Mouse (Mus musculus): Measurements from ENCODE around the gene Mcur1. TPM values are rescaled to one million over a fixed set of nuclear protein-coding genes. Genes with fewer than 3 reads are reported as not detected.

The Mcur1 gene
- total RNA-seq (2021), result 10 to 100 TPM; 26.5 to 28.7 TPM
- long read RNA-seq, experiment 1, full-length matches to known transcripts, result 69 of 80 reads
- long read RNA-seq, experiment 1, partial matches to known transcripts, result 0 of 80 reads
- long read RNA-seq, experiment 1, other reads (novel, unspliced or antisense), result 11 of 80 reads
- long read RNA-seq, experiment 2, full-length matches to known transcripts, result 71 of 83 reads
- long read RNA-seq, experiment 2, partial matches to known transcripts, result 2 of 83 reads
- long read RNA-seq, experiment 2, other reads (novel, unspliced or antisense), result 10 of 83 reads

DNA sequence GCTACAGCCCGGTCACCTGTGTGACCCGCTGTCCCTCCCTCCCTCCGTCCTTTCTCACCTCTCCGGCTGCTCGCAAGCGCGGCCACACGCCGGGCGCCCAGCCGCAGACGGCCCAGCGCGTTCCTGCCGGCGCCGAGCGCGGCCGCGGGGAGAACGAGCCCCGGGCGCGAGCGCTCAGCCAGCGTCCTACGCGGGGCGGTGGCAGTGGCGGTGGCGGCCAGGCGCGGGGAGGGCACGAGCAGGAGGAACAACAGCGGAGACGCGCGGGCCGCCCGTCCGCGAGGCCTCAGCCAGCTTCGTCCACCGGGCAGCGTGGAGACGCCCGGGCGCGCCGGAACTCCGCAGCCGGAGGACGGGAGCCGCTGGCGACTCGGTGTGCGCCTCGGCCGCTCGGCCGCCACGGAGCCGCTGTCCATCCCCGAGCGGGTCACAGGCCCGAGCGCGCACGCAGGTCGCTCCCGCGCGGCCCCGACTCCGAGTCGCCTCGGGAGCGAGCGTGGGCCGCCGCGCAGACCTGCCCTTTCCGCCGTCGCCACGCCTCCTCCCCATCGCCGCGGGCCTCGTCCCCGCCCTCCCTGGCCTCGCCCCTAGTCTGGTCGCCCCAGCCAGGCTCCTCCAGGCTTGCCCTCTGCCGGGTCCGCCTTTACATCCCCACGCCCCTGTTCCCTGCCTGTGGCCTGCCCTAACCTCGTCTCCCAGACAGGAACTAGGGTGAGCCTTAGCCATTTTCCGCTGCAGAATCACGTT, at the start of gene Mcur1:
Gene Mcur1 (minus strand): TSS at position 481 of the 747 bp plus-strand sequence.
- DNase-seq, result peak; percentile 97

DNA sequence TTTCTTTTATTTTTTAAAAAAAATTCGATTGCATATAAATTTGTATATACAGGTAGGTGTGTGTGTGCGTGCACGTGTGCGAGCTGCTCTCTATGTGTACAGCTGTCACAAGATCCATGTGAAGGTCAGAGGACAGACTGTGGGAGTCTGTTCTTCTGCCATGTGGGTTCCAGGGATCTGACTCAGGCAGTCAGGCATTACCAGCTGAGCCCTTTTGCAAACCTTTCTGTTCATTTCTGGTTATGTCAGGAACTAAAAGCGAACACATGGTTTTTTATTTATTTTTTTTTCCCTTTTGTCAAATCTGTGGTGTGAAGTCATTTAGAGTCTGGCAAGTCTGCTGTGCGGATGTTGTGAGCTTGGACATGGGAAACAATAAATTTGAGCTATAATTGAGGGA, 48.9 kb upstream of the Mcur1 start:
- no peak for DNase-seq

DNA sequence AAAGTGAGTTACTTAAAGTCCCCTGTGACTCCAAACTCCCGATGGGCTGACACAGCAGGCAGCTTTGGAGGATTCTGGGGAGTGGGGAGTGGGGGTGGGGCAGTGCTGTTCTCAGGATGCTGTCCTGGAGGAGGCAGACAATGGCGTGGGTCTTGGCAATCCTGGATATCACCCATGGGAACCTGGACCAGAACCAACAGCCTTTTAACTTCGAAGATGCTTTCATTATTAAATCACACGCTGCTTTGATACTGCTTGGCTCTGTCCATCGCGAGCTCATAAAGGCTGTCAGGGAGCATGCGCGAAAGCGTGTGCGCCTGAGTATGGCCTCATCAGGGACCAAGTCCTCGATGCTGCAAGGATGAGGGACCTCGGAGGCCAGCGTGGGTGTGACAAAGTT, 43.1 kb upstream of the Mcur1 start:
- no peak for DNase-seq

DNA sequence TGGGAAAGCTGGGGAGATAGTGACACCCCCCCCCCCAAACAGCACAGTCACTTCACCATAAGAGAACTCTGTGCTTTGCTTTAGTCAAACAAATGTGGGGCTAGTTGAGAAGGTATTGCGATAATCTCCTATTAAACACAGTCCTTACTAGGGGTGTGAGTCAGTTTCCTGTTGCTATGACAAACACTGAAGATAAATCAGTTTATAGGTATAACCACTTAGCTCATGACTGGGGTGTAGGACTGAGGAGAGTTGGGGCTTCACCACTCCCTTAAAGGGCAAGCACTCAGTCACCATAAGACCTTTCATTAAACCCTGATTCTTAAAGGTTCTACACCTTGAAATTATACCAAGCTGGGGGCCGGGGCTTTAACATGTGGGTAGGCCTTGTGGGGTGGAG, 42.4 kb upstream of the Mcur1 start:
- DNase-seq, result no peak

DNA sequence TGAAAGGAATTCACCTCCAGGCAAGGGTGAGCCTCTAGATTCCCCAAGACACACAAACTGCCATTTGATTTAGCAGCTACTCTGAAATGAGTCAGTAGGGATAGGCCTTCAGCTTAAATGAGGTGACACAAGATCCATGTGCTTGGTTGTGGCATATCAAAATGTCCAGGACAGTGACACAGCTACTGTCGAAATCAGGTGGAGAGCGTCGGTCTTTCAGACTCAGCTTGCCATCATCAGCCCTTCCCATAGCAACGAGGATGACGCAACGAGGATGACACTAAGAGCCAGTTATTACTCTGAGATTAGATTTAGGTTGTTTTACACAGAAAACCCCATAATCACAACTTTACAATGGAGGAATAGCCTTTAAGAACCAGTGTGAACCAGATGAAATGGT, 41.0 kb upstream of the Mcur1 start:
- no peak for DNase-seq

DNA sequence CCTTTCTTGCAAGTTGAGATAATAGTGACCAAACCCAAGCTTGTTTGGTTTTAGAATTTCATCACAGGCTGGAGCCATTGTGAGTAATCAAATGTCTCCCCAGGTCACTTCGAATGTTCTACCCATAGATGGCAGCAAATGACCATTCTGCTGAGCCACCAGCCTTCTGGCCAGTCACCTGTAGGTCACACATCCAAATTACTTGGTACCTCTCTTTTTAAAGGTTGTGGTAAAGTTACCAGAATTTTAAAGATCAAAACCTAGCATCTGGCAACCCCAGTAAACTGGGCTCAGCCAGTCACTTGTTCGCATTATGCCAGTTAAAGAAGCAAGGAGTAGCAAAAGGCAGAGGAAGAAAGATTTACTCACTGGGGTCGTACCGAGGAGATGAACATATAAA, 35.9 kb upstream of the Mcur1 start:
- DNase-seq, result no peak

DNA sequence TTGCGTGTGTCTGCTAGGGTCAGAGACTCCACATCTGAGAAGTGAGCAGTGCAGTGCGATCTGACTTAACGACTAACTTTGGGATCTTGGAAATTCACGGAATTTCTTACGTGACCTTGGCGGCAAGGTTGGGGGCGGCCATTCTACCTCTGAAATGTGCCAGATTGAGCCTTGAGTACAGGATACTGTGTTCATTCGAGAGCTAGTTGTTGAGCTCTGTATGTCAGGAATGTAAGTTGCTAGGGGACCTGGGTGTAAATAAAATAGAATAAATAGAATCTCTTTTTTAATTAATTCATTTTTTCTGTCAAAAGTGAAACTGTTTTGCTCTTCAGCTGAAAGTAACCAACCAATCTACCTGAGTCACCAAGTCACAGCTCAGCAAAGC, 32.7 kb upstream of the Mcur1 start:
- no peak for DNase-seq

DNA sequence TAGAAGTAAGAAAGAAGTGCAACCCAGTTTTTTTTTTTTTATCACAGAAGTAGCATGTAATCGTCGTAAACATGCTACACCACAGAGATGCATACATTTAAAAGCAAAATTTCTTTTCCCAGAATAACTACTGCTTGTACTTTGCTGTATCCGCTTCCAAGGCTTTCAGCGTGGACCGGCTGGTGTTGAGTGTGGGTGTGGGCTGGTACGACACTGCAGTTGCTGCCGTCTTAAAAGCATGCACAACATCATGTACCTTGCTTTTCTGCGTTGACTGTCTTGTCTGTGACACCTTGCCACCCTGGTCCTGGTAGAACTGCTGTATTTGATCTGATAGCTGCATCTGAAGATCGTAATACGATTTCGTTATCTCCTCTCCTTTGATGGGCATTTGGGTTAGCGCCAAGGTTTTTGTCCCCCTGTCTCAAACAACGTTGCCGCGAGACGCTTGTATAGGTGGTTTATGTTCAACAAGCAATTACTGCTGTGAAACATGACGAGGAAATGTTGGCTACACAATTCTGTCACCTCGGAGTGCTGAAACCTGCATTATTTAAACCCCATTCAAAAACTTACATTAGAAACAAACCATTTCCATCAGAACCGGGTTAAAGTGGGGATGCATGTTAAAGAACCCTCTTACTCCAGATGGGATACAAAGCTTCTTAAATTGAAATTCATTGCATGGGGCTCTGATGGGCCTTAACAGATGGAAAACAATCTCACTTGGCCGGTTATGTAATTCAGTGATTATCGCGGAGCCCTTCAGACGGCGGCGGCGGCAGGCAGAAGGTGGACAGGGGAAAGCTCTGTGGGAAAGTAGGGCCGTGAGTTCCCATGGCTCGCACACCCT, 32.1 kb upstream of the Mcur1 start:
- DNase-seq, result no peak

DNA sequence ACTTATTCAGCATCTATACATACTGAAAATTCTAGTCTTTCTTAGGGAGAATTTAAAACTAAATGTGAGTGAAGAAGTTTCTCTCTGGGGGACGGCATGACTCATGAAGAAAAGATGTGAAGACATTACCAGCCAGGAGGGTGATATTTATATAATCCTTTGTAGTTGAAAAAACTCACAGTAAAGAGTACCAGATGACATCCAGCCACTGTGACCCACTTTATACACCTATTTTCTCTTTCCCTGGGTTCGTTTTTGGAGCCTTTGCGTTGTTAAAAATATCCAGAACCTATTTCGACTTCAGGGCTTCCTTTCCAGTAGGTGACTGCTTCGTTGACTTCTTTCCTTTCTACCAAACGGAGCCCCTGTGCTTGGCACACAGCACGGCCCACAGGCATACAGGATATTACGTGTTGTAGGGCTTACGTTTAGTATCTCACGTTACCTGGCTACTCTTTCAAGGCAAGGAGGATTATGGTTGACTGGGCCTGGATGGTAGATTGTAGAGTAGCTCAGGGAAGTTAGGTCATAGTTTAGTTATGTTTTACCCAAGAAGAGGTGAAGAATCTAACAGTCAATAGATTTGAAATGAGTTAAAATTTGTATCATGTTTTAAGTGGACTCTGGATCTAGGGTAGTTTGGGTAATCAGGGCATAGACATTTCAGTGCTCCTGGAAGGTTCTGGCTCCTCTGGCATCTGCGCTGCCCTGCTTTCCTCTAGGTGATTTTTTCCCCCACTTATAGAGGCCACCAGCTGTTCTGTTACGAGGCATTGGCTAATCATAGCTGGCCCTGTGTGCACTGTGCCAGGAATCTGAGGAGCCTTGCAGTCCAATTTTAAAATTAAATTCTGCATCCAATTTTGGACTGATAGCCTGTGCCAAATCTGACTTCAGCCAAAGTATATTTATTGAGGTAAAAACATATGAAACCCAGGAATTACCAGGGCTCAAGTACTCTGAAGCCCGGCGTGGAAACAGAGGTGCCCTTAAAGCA, 28.2 kb upstream of the Mcur1 start:
- no peak for DNase-seq

DNA sequence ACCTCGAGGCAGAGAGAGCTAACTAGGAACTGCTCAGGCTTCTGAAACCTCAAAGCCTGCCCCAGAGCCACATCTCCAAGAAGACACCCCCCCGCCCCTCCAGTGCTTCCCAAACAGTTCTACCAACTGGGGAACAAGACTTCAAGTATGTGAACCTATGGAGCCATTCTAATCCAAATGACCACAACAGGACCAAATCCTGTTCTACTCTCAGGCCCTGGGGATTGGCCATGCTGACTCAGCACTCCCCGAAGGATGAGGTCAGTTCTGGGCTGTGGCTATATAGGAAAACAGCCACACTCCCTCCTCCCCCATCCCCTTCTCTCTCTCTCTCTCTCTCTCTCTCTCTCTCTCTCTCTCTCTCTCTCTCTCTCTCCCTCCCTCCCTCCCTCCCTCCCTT, 27.0 kb upstream of the Mcur1 start:
- no peak for DNase-seq

DNA sequence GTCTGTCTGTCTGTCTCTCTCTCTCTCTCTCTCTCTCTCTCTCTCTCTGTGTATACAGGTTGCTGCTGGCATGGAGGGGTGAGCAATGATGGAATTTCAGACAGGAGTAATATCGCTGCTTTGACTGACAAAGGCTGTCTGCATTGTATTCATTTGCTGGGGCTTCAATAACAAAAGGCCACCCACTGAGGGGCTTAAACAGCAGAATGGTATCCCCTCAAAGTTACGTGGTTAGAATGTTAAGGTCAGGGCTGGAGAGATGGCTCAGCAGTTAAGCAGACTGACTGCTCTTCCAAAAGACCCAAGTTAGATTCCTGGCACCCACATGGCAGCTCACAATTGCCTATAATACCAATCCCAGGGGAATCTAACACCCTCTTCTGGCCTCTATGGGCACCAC, 25.3 kb upstream of the Mcur1 start:
- DNase-seq, result no peak

DNA sequence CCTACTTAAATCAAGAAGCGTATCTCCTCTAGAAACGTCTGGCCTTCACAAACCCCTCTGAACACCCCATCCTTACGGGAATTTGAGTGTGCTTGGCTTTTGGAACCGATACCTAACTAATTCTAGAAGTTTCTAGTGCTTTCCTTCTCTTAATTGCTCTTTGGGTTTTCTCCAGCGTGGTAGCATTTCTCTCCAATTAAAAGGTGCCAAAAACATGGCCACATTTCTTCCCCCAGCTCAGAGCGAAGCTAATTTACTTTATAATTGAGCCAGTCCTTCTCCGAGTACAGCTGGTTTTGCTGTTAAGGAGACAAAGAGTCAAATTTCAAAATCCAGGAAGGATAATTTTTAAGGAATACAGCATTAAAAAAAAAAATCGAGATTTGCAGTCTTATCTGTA, 23.5 kb upstream of the Mcur1 start:
- no peak for DNase-seq

DNA sequence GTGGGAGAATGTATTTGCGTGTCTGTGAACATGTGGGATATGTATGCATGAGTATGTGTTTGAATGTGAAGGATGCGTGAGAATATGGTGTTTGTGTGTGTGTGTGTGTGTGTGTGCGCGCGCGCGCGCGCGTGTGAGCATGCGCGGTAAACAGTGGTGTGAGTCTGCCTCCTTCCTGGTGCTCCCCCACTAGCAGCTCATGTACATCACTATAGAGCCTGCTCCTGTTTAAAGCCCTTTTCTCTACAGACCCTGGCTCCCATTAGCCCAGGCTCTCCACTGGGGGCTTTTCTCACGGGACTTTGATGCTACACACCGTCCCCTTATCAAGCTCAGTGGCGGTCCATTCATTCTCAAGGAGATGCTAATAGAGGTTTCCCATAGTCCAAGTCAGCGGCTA, 23.0 kb upstream of the Mcur1 start:
- no peak for DNase-seq

DNA sequence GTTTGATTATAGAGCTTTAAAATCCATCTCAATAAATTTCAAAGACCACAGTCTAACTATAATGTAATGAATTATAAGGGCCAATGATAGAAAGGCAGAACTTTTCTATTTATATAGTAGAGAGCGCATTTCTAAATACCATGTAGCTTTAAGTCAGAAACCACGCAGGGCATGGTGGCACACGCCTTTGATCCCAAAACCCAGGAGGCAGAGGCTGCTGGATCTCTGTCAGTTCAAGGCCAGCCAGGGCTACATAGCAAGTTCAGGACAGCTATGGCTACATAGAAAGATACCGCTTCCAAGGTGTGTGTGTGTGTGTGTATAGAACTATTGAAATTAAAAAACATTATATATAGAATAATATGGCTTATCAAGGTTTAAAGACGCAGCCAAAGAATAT, 20.7 kb upstream of the Mcur1 start:
- DNase-seq, result no peak

DNA sequence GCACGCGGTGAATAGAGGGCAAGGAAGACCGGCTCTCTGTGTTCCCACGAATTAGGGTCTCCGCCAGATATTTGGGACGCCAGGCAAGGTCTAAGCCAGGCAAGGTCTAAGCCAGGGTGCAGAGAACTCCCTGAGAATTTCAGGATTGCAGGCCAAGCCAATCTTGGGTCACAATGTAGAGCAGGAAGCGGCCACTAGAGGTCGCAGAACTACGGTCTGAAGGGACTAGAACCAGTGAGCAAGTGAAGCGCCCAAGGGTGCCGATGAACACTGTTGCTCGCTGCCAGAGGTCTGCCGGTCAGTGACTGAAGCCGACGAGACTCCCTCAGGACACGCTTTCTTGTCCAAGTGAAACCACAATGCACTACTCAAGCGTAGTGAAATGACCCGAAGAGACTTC, 19.7 kb upstream of the Mcur1 start:
- DNase-seq, result peak; percentile 25

DNA sequence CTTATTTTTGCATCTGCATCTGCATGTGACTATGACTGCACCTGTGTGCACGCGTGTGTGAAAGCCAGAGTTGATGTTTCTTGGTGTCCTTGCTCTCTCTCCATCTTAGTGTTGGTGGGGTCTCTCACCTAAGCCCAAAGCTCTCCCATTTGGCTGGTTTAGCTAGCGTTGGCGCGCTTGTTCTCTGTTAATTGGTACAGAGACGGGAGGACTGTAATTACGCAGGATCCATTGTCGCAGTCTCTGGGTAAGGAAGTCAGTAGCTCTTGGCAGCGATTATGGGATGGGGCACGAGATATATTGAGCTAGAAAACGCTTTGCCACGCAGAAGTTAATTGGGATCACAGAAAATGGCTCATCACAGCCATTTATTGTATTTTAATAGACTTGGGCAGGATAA, 17.8 kb upstream of the Mcur1 start:
- DNase-seq, result no peak

DNA sequence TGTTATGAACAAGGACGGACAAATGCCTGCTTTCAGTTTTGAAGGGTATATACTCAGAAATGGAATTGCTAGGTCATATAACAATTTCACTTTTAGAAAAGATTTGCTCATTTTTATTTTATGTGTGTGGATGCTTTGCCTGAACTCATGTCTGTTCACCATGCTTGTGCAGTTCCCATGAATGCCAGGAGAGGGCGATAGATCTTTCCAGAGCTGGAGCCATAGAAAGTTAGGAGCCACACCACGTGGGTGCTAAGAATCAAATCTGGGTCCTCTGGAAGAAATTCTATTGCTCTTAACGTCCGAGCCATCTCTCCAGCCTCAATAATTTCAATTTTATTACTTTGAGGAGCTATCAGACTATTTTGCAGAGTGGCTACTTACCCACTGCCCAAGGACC, 17.3 kb upstream of the Mcur1 start:
- DNase-seq, result no peak

DNA sequence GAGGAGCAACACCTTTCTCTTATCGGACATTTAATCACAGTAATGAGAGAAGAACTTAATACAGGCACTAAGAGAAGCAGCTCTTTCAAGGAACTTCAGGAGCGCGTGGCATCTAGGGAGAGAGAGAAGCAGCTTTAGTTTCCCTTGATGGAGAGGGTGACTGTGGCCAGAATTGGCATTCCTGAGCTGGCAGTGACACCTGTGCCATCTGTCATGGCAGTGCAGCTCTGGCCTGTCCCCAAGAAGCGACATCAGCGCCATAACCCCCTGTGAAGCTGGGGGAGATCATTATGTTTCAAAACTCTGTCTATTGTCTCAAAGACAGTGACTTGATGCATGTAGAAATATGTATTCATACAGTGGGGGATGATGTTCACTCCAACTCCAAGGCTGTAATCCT, 15.4 kb upstream of the Mcur1 start:
- no peak for DNase-seq

DNA sequence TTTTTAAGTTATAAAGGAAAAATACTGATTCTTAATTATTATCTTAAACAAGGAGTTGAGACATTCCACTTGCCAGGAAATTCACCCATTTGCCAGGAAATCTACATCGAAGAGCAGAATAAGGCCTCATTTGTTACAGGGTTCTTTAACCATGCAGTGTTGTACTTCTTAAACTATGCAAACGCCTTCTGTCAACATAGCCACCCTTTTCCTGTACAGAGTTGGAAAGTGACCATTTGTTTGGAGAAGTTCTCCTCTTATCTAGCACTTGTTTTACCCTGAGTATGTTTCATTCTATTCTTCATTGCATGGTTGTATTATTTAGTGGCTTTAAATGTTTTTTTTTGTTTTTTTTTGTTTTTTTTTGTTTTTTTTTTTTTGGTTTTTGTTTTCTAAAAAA, 14.0 kb upstream of the Mcur1 start:
- DNase-seq, result no peak

DNA sequence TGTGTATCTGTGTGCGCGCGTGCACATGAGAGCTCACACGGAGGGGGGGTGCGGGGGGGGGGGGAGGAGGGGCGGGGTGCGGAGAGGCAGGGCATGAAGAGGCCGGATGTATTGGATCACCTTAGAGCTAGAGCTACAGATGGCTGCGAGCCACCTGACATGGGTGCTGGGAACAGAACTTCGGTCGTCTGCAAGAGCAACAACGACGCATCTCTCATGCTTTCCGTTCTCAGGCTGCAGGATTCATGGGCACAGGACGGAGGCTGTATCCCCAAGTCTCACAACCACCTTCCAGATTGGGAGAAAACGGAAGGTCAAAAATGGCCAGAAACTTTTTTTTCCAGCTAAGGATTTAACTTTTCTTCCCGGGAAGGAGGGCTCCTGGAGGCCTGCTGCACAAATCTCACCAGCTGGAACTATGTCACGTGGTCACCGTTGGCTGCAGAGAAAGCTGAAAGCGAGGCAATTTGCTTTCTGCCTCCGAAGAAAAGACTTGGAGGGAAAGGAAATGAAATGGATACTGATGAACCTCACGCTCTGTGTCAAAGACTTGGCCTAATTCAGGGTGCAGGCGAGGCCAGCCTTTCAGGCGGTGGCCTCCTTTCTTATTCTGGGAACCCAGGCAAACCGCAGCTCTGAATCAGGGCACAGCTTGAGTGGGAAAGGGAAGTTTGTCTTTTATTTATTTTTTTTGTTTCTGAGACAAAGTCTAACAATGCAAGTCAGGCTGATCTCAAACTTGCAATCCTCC, 7.3 kb upstream of the Mcur1 start:
- DNase-seq, result peak; percentile 20

DNA sequence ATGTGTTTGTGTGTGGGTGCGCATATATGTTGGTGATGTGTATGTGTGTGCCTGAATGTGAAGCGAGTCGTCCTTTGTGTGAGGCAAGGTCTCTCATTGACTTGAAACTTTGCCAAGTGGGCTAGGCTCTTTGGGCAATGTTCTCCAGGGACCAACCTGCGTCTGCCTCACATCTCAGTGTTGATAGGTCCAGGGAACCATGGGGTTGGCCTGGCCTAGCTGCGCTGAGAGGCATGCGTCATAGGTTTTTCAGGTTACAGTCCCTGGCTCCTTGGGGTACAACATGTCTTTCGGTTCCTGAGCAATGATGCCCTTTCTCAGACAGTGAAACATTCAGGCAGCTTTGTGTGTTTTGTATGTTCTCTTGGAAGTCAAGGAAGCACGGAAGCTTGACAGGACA, 6.2 kb upstream of the Mcur1 start:
- DNase-seq, result no peak
